Mouse (Mus musculus): Measurements from ENCODE around the gene Trmt61a. TPM values are rescaled to one million over a fixed set of nuclear protein-coding genes. Genes with fewer than 3 reads are reported as not detected.

The Trmt61a gene
- polyA plus RNA-seq, 1 experiment from 2014 or later, result 15.1 TPM

DNA sequence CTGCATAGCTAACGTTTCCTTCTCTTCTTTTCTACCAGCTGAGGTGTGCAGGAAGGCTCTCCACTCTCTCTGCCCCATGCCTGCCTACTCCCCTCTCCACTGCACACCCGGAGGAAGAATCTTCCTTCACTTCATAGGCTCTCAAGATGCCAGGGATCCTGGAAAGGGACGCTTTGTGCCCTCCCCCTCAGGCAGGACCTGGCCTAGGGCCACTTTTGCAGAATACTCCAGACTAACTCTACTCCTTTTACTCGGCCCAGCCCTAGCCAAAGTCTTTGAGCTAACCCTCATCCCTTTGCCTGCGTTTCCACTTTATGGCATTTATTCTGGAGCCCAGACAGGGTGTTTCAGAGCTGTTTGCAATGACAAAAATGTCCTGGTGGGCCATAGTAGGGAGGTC lies 484 bp upstream of the Trmt61a start:
- peaks cover 37% of the 10 kb centered on the region for H3K27me3 ChIP-seq (ENCODE audit: insufficient read depth, poor library complexity, severe bottlenecking)
- DNase-seq (ENCODE audit: low spot score), result no peak
- H3K4me3 ChIP-seq, result peak overlapping the region; percentile 96
- H3K4me1 ChIP-seq (replicated peaks), result peaks cover 66% of the 10 kb centered on the region
- H3K36me3 ChIP-seq, result peaks cover 25% of the 10 kb centered on the region
- no peaks in the 10 kb centered on the region for H3K9me3 ChIP-seq
- WGBS, result 20% methylated on average over 5 of the region's 5 CpGs
- peak overlapping the region; percentile 93 for H3K27ac ChIP-seq

DNA sequence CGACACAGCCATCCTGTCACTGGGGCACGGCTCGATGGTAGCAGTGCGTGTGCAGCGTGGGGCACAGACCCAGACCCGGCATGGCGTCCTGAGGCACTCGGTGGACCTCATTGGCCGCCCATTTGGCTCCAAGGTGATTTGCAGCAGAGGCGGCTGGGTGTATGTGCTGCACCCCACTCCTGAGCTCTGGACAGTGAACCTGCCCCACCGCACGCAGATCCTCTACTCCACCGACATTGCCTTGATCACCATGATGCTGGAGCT lies 697 bp downstream of the Trmt61a start:
- peaks cover 68% of the 10 kb centered on the region for H3K4me1 ChIP-seq (replicated peaks)
- peaks cover 37% of the 10 kb centered on the region for H3K36me3 ChIP-seq
- peak overlapping the region; percentile 93 for H3K27ac ChIP-seq
- WGBS, result 10% methylated on average over 13 of the region's 13 CpGs
- H3K27me3 ChIP-seq (ENCODE audit: insufficient read depth, poor library complexity, severe bottlenecking), result peaks cover 26% of the 10 kb centered on the region
- no peaks in the 10 kb centered on the region for H3K9me3 ChIP-seq
- DNase-seq (ENCODE audit: low spot score), result no peak
- peak overlapping the region; percentile 96 for H3K4me3 ChIP-seq

DNA sequence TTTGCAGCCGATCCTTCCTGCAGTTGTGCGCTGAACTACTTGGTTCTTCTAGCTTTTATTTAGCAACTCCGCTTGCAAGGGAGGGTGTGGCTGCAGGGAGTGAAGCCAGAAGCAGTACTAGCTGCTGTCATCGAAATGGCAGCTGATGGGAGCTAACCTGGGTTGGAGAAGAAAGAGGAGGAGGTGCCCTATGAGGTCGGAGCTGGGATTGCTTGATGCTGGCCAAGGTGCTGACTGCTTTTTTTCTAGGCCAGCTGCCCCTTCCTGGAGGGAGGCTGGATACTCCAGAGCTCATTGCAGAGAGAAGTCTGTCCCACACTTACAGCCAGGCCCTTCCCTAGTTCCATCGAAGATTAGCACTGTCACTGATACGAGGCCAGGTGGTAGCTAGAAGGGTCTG lies 1.1 kb downstream of the Trmt61a start:
- Histone ChIP-seq H3K9me3 (no peaks in the 10 kb centered on the region), H3K36me3 (peaks cover 41% of the 10 kb centered on the region), H3K4me3 (peak overlapping the region; percentile 96), H3K4me1 (replicated peaks) (peaks cover 68% of the 10 kb centered on the region), H3K27me3 (ENCODE audit: insufficient read depth, poor library complexity, severe bottlenecking) (peaks cover 22% of the 10 kb centered on the region), H3K27ac (peak overlapping the region; percentile 93)
- WGBS, result 54% methylated on average over 7 of the region's 7 CpGs
- DNase-seq (ENCODE audit: low spot score), result no peak

DNA sequence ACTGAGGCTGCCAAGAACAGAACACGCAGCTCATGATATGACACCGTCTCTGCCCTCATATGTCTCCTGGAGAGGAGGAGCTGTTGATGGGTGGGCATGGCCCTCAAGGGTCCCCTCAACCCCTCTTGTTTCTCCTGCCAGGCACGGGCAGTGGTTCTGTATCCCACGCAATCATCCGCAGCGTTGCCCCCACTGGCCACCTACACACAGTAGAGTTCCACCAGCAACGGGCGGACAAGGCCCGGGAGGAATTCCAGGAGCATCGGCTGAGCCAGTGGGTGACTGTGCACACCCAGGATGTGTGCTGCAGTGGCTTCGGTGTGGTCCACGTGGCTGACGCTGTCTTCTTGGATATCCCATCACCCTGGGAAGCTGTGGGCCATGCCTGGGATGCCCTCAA lies 2.8 kb downstream of the Trmt61a start:
- peaks cover 6% of the 10 kb centered on the region for H3K27me3 ChIP-seq (ENCODE audit: insufficient read depth, poor library complexity, severe bottlenecking)
- no peak overlapping the region for H3K27ac ChIP-seq
- H3K4me1 ChIP-seq (replicated peaks), result peaks cover 64% of the 10 kb centered on the region
- H3K36me3 ChIP-seq, result peaks cover 47% of the 10 kb centered on the region
- WGBS, result 95% methylated on average over 13 of the region's 13 CpGs
- H3K9me3 ChIP-seq, result no peaks in the 10 kb centered on the region
- H3K4me3 ChIP-seq, result no peak overlapping the region
- DNase-seq (ENCODE audit: low spot score), result no peak

DNA sequence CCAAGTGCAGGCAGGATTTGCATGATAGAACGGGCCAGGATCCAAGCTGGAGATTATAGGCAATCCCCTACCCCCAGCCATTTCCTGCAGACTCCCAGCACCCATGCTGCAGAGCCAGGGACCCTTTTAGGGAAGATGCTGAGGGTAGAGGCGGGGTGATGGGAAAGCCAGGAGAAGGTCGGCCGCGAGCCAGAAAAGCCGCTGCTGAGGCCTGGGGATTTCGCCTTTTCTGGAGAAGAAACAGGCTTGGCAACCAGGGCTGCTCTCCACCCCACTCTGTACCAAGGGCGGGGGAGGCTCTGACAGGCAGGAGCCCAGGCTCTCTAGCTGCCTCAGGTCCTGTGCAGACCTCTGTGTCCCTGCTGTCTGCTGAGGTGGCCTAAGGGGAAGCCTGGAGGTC lies 3.4 kb downstream of the Trmt61a start:
- Histone ChIP-seq H3K9me3 (no peaks in the 10 kb centered on the region), H3K27me3 (ENCODE audit: insufficient read depth, poor library complexity, severe bottlenecking) (no peaks in the 10 kb centered on the region), H3K27ac (no peak overlapping the region), H3K4me3 (no peak overlapping the region), H3K36me3 (peaks cover 47% of the 10 kb centered on the region), H3K4me1 (replicated peaks) (peaks cover 65% of the 10 kb centered on the region)
- DNase-seq (ENCODE audit: low spot score), result no peak
- 88% methylated on average over 8 of the region's 8 CpGs for WGBS

DNA sequence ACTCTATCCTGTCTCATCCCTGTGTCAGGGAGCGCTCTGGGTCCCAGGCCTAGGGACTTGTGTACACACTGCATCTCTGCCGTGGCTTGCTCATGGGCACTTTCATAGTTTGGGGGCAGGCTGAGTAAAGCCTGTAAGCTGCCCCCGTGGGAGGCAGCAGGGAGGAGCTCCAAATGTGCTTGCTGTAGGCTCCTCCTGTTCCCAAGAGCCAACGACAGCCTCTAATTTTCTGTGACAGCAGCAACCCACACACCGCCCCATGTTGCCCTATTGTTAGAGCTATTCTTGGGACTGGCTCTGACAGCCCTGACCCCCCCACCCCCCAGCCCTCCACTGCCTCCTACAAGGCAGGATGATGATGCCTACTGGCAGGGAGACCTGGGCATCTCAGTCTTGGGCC lies 4.1 kb downstream of the Trmt61a start:
- Histone ChIP-seq H3K9me3 (no peaks in the 10 kb centered on the region), H3K4me1 (replicated peaks) (peaks cover 67% of the 10 kb centered on the region), H3K36me3 (peaks cover 47% of the 10 kb centered on the region), H3K27ac (peak overlapping the region; percentile 65), H3K27me3 (ENCODE audit: insufficient read depth, poor library complexity, severe bottlenecking) (no peaks in the 10 kb centered on the region), H3K4me3 (no peak overlapping the region)
- WGBS, result 79% methylated on average over 5 of the region's 5 CpGs
- DNase-seq (ENCODE audit: low spot score), result no peak

DNA sequence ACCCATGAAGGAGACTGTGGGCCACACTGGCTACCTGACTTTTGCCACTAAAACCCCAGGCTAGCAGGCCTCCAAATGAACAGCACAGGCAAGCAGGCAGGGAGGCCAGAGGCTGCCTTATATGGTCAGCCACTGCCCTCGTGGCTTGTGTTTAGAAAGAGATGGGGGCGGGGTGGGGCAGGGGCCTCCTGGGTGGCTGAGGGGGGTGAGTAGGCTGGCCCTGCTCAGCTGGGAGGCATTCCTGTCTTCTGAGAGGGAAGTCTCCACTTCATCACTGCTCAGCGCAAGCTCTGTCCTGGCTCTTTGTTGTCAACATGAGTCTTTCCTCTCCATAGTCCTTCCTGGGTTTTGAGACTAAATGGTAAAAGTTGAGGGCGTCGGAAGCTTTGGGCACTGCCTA lies 4.9 kb downstream of the Trmt61a start:
- H3K4me3 ChIP-seq, result no peak overlapping the region
- WGBS, result 64% methylated on average over 5 of the region's 5 CpGs
- H3K9me3 ChIP-seq, result no peaks in the 10 kb centered on the region
- no peaks in the 10 kb centered on the region for H3K27me3 ChIP-seq (ENCODE audit: insufficient read depth, poor library complexity, severe bottlenecking)
- peak overlapping the region; percentile 65 for H3K27ac ChIP-seq
- DNase-seq (ENCODE audit: low spot score), result no peak
- peaks cover 67% of the 10 kb centered on the region for H3K4me1 ChIP-seq (replicated peaks)
- H3K36me3 ChIP-seq, result peaks cover 47% of the 10 kb centered on the region

DNA sequence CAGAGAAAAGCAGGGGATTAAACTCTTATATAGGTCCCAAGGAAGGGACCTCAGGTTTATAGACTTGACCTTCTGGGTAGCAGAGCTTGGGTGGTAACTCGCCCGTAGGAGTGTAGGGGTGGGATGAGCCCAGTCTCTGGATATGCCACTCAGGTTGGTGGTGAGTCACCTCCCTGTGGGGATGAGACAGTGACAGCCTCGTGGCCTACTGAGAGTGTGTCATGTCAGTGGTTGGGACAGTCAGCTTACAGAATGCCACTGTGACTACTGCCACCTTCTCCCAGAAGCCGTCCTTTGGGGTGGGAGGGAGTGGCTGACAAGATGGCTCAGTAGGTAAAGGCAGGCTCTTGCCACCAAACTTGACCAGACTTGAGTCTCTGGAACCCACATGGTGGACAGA lies 8.5 kb downstream of the Trmt61a start:
- no peaks in the 10 kb centered on the region for H3K9me3 ChIP-seq
- H3K4me3 ChIP-seq, result 0 out of 2 replicates have a peak overlapping the region, but pooled peaks have one; percentile 18
- WGBS, result 92% methylated on average over 4 of the region's 4 CpGs
- H3K4me1 ChIP-seq (replicated peaks), result peaks cover 76% of the 10 kb centered on the region
- H3K27me3 ChIP-seq (ENCODE audit: insufficient read depth, poor library complexity, severe bottlenecking), result no peaks in the 10 kb centered on the region
- H3K27ac ChIP-seq, result peak overlapping the region; percentile 98
- H3K36me3 ChIP-seq, result peaks cover 32% of the 10 kb centered on the region
- no peak for DNase-seq (ENCODE audit: low spot score)

DNA sequence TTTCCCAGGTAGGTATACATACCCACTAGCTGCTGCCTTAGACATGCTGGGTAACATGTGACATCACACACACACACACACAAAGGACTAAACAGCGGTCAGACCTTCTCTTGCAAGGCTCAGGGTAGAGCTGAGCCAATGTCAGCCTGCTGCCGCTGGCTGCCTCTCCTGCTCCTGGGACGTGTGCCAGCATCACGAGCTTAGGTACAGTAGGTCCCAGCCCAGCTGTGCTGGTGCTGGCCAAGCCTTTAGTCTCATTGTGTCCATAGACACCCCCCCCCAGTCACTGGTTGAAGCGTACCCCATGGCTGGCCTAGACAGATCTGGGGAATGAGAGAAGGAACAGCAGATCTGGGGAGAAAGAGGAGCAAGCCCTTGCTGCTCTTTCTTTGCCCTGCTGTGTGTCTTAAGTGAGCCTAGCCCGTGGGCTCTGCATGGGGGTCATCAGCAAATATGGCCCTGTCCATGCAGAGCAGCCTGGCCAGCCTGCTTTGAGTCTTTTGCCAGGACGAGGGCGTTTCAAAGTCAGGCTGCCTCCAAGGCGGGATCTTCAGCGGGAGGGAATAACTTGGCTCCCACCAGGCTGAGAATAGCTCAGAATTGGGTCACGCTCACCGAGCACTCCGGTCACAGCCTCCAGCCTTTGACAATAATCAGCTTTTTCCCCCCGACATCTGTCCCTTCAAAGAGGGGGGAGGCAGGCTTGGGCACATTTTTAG lies 9.6 kb downstream of the Trmt61a start:
- Histone ChIP-seq H3K27ac (peak overlapping the region; percentile 98), H3K4me3 (peak overlapping the region; percentile 9; the same call in 1 of the 2 replicates), H3K36me3 (peaks cover 20% of the 10 kb centered on the region), H3K9me3 (no peaks in the 10 kb centered on the region), H3K4me1 (replicated peaks) (peaks cover 76% of the 10 kb centered on the region), H3K27me3 (ENCODE audit: insufficient read depth, poor library complexity, severe bottlenecking) (no peaks in the 10 kb centered on the region)
- WGBS, result 30% methylated on average over 14 of the region's 14 CpGs
- DNase-seq (ENCODE audit: low spot score), result peak; percentile 35

DNA sequence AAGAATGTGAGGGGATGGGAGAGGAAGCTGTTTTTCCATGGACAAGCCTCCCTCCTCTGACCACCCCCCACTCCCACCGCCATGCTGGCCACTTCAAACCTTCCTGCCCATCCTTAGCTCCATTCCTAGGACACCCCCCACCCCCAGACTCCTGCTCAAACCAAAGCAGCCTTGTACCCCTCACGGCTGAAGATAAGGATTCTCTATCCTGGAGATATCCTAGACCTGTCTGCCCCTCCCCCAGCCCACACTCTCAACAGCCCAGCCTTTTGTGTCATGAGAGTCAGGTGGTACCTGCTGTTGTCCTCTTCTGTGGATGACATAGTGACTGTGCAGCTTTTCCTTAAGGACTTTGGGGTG lies 10.1 kb downstream of the Trmt61a start:
- WGBS, result 25% methylated on average over 2 of the region's 2 CpGs
- no peaks in the 10 kb centered on the region for H3K9me3 ChIP-seq
- peaks cover 76% of the 10 kb centered on the region for H3K4me1 ChIP-seq (replicated peaks)
- DNase-seq (ENCODE audit: low spot score), result no peak
- H3K27ac ChIP-seq, result peak overlapping the region; percentile 98
- H3K27me3 ChIP-seq (ENCODE audit: insufficient read depth, poor library complexity, severe bottlenecking), result no peaks in the 10 kb centered on the region
- peak overlapping the region; percentile 9; the same call in 1 of the 2 replicates for H3K4me3 ChIP-seq
- peaks cover 15% of the 10 kb centered on the region for H3K36me3 ChIP-seq

DNA sequence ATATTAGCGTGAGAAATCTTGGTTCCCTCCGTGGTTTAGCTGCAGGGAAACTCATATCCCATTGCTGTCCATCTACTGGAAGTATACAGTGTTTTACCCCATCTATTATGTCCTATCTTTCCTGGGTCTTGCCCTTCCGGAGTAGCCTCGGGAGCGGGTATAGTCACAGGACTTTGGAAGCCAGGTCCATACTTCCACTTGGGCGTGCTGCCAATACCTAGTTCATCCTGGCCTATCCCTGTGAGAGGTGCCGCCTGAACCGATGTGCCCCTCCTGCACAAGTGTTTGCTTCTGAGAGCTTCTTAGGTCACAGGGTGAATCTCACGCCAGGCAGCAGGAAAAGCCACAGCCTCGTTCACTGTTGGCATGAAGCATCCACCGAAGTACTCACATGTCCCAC lies 11.5 kb downstream of the Trmt61a start:
- Histone ChIP-seq H3K36me3 (peaks cover 1% of the 10 kb centered on the region), H3K9me3 (no peaks in the 10 kb centered on the region), H3K4me1 (replicated peaks) (peaks cover 86% of the 10 kb centered on the region), H3K27me3 (ENCODE audit: insufficient read depth, poor library complexity, severe bottlenecking) (no peaks in the 10 kb centered on the region), H3K4me3 (no peak overlapping the region), H3K27ac (peak overlapping the region; percentile 98)
- no peak for DNase-seq (ENCODE audit: low spot score)
- 90% methylated on average over 11 of the region's 11 CpGs for WGBS

DNA sequence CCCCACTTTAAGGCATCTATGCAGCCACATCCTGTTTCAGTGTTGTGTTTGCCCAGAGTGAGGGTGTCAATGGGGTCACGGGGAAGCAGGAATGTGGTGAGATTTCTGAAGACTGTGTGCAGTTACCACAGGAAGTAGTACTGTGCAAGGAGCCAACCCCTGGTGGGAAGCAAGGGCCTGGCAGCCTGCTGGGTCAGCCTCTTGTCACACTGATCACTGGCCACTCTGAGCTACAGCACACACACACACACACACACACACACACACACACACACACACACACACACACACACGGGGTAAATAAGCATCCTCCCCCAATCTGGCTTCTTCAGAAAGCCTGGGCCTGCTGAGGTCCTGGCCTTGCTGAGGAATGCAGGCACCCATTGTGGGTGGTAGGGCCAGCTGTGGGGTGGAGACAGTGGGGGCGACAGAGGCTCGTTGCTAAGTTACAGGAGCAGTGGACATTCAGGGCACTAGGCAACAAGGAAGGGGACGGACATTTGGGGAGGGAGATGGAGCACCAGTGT lies 13.5 kb downstream of the Trmt61a start:
- Histone ChIP-seq H3K36me3 (no peaks in the 10 kb centered on the region), H3K27me3 (ENCODE audit: insufficient read depth, poor library complexity, severe bottlenecking) (no peaks in the 10 kb centered on the region), H3K9me3 (no peaks in the 10 kb centered on the region), H3K27ac (peak overlapping the region; percentile 98), H3K4me1 (replicated peaks) (peaks cover 100% of the 10 kb centered on the region), H3K4me3 (peak overlapping the region; percentile 31)
- DNase-seq (ENCODE audit: low spot score), result peak; percentile 91
- 2% methylated on average over 5 of the region's 5 CpGs for WGBS

DNA sequence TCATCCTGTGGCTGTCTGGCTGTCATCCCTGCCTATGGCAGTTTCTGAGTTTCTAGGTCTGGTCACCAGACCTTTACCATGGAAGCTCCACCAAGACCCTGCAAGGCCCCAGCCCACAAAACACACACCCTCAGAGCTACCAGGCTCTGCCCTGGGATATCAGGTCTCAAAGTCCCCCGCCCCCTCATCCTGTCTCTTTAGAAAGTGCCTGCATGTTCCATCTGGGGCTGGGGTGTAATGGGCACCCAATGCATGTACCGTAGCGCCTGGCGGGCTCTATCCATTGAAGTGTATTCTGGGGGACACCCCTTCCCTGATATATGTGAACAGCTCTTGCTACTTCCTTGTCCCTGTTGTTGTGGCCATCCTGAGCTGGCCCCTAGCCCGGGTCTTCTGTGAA lies 15.0 kb downstream of the Trmt61a start:
- DNase-seq (ENCODE audit: low spot score), result no peak
- WGBS, result 72% methylated on average over 5 of the region's 5 CpGs
- Histone ChIP-seq H3K4me1 (replicated peaks) (peaks cover 94% of the 10 kb centered on the region), H3K4me3 (peak overlapping the region; percentile 41), H3K36me3 (no peaks in the 10 kb centered on the region), H3K9me3 (no peaks in the 10 kb centered on the region), H3K27me3 (ENCODE audit: insufficient read depth, poor library complexity, severe bottlenecking) (no peaks in the 10 kb centered on the region), H3K27ac (peak overlapping the region; percentile 98)
